Mouse (Mus musculus) olfactory bulb, adult 2 months (tissue): ENCODE results near the gene Impdh1. TPM values are rescaled to one million over a fixed set of nuclear protein-coding genes. Genes with fewer than 3 reads are reported as not detected.

Experiments
- H3K27ac ChIP-seq: fragments of 200-500 bp; 2 replicates; pipeline ENCODE4 v1.5.1; 2012; ENCODE audit warnings: low read depth, low read length; ENCODE audit not compliant: insufficient read depth
- H3K4me1 ChIP-seq: fragments of 200-500 bp; 2 replicates; pipeline ENCODE4 v1.6.1; 2012; ENCODE audit warnings: low read length; ENCODE audit not compliant: control insufficient read depth, insufficient read depth
- H3K4me3 ChIP-seq: fragments of 200-500 bp; 2 replicates; pipeline ENCODE4 v1.5.1; 2012; ENCODE audit warnings: mild to moderate bottlenecking, low read depth, low read length, moderate library complexity; ENCODE audit not compliant: insufficient read depth
- CTCF ChIP-seq: fragments of 200-500 bp; IDR thresholded peaks from 2 replicates; pipeline ENCODE4 v1.5.1; 2012; ENCODE audit warnings: low read depth, mild to moderate bottlenecking, low read length, moderate library complexity; ENCODE audit not compliant: insufficient read depth
- POLR2A ChIP-seq: fragments of 200-500 bp; IDR thresholded peaks from 2 replicates; pipeline ENCODE4 v1.6.1; 2012; ENCODE audit warnings: mild to moderate bottlenecking, low read depth, low read length, moderate library complexity; ENCODE audit not compliant: insufficient read depth
- WGBS: fragments of 180-500 bp; shearing (Covaris S2); methylation state at CpG from one replicate; pipeline ENCODE4 v1.1.7; 2018; 5-methylcytosine and 5-hydroxymethylcytosine counted together
- polyA plus RNA-seq: library from polyadenylated mRNA; stranded (reverse); fragments of >200 nt; gene quantifications from 2 replicates; pipeline ENCODE4 v1.2.4, GENCODE M21; 2012; ENCODE audit warnings: low replicate concordance; ENCODE audit not compliant: missing spikeins, insufficient read depth, insufficient read length

Impdh1 gene
- polyA plus RNA-seq, 1 experiment, result not detected

DNA sequence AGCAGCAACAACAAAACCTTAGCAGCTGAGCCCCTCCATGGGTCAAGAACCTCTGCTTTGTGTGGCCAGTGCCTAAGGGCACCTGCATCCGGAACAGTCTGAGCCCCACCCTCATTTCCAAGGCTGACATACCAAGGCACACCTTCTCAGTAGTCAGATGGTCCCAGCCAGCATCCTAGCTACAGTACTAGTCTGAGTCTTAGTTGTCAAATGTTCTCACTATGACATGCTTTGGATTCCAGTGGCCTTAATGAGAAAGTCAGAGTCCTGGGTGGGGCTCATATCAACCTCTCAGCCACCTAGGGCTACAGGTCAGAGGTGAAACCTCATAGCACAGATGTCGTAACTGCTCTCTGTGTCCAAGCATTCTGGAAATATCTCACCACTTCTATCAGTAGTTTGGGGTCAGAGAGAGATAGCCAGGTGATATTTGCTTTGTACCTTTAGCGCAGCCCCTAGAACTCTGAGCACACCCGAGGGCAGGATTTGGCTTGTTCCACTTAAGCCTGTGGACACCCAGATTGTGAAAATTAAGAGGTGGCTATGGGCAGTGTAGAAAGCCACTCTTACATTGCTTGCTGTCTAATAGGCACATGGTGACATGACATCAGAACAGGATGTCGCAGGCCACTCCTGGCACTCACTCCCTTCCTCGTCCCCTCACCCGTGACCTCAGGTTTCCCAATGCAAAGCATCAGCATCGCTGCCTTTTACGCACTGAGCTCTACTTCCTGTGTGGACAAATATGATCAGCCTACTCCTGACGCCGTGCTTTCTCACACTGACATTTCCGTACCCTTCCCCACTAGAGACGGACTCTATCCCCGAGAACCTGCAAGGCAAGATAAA is 29.3 kb upstream of the Impdh1 start:
- WGBS, result 87% methylated on average over 14 of the region's 14 CpGs
- no peak for TF ChIP-seq POLR2A
- no peaks in the 10 kb centered on the region for H3K4me1 ChIP-seq
- no peak overlapping the region for H3K4me3 ChIP-seq
- H3K27ac ChIP-seq, result no peak overlapping the region

DNA sequence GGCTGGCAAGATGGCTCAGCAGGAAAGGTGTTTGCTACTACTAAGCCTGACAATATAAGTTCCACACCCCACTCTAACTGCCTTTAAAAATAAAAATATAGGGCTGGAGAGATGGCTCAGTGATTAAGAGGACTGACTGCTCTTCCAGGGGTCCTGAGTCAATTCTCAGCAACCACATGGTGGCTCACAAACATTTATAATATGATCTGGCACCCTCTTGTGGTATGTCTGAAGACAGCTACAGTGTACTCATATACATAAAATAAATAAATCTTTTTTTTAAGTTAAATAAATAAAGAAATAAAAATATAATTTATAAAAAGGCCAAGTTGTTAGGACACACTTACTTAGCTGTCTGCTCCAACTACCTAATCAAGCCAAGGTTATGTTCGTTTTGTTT is 26.1 kb upstream of the Impdh1 start:
- TF ChIP-seq POLR2A (no peak), CTCF (no peak)
- WGBS, result 78% methylated on average over 1 of the region's 1 CpGs
- Histone ChIP-seq H3K4me3 (no peak overlapping the region), H3K4me1 (no peaks in the 10 kb centered on the region), H3K27ac (no peak overlapping the region)

DNA sequence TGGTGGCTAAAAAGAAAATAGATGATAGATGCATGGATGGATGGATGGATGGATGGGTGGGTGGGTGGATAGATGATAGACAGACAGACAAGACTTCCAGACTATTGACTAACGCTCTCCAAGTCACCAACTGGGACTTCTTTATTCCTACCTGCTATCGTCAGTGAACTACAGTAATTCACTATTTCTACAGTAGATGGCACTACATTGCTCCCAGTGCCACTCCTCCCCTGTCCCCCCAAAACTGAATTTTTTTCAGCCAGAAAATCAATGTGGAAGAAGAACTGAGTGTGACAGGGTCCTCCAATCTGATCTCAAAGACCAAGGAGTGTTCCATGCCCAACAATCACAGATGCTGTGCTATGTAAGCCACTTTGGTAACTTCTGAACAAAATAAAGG is 25.5 kb upstream of the Impdh1 start:
- H3K4me1 ChIP-seq, result no peaks in the 10 kb centered on the region
- no peak overlapping the region for H3K27ac ChIP-seq
- no peak overlapping the region for H3K4me3 ChIP-seq
- 65% methylated on average over 2 of the region's 2 CpGs for WGBS
- TF ChIP-seq POLR2A, result no peak
- no peak for TF ChIP-seq CTCF

DNA sequence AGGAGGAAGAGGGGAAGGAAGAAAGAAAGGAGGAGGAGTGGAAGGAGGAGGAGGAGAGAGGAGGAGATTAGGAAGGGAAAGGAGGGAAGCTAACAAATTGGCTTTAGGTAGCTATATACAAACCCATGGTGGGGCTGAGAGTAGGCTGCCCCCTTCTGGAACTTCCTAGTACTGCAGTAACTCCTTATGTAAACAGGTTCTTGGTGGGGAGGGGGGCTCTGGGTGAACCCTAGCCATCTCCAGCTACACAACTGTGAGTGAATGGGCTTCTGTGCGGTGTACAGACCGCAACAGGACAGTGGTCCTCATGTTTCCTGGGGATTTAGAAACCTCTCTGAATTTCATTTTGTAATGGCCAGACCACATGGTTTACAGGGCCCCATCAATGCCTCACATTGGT is 24.6 kb upstream of the Impdh1 start:
- 31% methylated on average over 2 of the region's 2 CpGs for WGBS
- Histone ChIP-seq H3K27ac (no peak overlapping the region), H3K4me1 (no peaks in the 10 kb centered on the region), H3K4me3 (no peak overlapping the region)
- TF ChIP-seq CTCF, result 0 out of 2 replicates have a peak, but pooled peaks have one; percentile 19
- no peak for TF ChIP-seq POLR2A

DNA sequence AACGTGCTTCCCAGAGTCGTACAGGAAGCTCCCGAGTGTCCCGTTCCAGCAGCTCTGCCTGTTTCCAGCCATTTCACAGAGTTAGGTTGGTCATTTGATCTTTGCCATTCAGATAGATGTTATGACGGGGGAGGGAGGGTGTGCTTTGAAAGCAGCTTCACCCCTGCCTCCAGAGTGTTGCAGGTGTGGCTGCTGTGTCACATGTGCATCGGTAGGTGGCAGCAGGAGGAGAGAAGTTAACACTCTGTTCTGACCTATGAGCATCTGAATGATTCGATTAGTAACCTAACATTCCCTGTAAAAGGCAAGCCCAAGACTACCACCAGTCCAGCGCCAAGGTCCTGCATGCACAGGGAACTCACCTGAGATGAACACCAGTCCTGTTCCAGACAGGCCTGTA is 18.1 kb upstream of the Impdh1 start:
- Histone ChIP-seq H3K4me3 (no peak overlapping the region), H3K27ac (no peak overlapping the region), H3K4me1 (no peaks in the 10 kb centered on the region)
- WGBS, result 45% methylated on average over 8 of the region's 8 CpGs
- TF ChIP-seq CTCF (no peak), POLR2A (no peak)

DNA sequence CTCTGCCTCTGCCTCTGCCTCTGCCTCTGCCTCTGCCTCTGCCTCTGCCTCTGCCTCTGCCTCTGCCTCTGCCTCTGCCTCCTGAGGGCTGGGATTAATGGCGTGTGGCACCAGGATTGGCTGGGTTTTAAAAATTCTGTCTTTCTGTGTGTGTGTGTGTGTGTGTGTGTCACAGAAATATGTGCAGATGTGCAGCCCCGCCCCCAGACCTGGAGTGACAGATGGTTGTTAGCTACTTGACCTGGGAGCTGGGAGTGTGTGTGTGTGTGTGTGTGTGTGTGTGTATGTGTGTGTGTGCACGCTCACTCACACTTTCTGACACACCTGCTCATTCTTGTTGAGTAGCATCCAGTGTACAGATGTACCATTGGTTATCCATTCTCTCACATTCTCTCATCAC is 17.5 kb upstream of the Impdh1 start:
- H3K4me1 ChIP-seq, result no peaks in the 10 kb centered on the region
- 58% methylated on average over 3 of the region's 3 CpGs for WGBS
- TF ChIP-seq CTCF (no peak), POLR2A (no peak)

DNA sequence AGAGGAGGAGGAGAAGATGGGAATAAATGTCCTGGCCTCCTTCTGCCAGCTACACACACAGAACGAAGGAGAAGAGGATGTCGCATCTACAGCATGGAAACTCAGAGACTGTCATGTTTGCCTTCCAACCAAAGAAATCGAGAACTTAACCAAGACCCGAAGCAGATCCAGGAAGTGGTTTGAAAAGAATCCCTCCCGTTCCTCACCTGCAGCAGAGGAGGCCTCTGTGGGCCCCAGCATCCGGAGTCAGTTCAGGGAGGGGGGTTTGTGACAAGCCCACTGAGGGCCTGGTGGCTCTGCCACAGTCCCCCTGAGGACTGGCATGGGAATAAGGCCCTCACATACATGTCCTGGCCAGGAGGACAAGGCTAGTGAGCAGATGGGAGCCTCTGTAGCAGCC is 16.2 kb upstream of the Impdh1 start:
- Histone ChIP-seq H3K27ac (no peak overlapping the region), H3K4me1 (no peaks in the 10 kb centered on the region), H3K4me3 (no peak overlapping the region)
- WGBS, result 85% methylated on average over 6 of the region's 6 CpGs
- no peak for TF ChIP-seq CTCF
- TF ChIP-seq POLR2A, result no peak

More for the DNA sequence above, 17.5 kb upstream of the Impdh1 start:
- H3K4me3 ChIP-seq, result no peak overlapping the region
- no peak overlapping the region for H3K27ac ChIP-seq

DNA sequence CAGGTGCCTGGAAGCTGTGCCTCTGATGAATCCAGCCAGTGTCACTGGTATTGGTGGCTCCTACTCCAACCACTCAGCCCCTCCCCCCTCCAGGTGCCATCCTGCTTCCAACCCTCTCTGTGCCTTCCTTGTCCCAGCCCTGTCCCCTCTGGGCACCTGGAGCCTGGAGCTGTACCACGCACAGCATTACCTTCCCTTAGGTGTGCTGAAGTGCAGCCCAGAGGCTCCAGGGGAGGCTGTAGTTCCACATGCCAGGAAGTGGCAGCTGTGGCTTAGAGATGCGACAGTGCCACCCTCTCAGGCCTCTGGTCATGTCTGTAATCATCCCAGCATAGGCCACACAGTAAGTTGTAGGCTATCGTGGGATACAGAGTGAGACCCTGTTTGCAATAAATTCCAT is 15.6 kb upstream of the Impdh1 start:
- Histone ChIP-seq H3K4me1 (no peaks in the 10 kb centered on the region), H3K4me3 (no peak overlapping the region), H3K27ac (no peak overlapping the region)
- no peak for TF ChIP-seq POLR2A
- TF ChIP-seq CTCF, result no peak
- 90% methylated on average over 3 of the region's 3 CpGs for WGBS

DNA sequence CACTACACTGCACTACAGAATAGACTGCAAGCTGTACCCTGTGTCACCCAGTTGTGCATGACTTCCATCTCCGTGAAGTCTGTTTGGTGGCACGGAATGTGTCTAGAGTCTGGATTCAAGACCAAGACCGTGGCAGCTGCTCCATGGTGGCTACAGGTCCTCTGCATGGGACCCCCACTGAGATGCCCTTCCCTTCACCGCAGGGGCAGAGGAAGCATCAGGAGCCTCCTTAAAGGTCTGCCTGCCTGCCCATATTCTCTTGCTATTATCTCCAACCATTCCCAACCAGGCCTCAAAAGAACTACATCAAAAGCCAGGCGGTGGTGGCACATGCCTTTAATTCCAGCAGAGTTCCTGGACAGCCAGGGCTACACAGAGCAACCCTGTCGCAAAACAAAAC is 14.2 kb upstream of the Impdh1 start:
- H3K4me3 ChIP-seq, result no peak overlapping the region
- H3K27ac ChIP-seq, result no peak overlapping the region
- no peaks in the 10 kb centered on the region for H3K4me1 ChIP-seq
- TF ChIP-seq CTCF (no peak), POLR2A (no peak)
- WGBS, result 75% methylated on average over 6 of the region's 6 CpGs
